Mouse (Mus musculus) embryo, embryonic 10.5 days (tissue): ENCODE measurements around the gene Mob3b.

Experiments
- DNase-seq: peaks from one replicate; pipeline ENCODE4 v3.0.0-alpha.2; 2015; ENCODE audit warnings: low spot score

Gene Mob3b

DNA sequence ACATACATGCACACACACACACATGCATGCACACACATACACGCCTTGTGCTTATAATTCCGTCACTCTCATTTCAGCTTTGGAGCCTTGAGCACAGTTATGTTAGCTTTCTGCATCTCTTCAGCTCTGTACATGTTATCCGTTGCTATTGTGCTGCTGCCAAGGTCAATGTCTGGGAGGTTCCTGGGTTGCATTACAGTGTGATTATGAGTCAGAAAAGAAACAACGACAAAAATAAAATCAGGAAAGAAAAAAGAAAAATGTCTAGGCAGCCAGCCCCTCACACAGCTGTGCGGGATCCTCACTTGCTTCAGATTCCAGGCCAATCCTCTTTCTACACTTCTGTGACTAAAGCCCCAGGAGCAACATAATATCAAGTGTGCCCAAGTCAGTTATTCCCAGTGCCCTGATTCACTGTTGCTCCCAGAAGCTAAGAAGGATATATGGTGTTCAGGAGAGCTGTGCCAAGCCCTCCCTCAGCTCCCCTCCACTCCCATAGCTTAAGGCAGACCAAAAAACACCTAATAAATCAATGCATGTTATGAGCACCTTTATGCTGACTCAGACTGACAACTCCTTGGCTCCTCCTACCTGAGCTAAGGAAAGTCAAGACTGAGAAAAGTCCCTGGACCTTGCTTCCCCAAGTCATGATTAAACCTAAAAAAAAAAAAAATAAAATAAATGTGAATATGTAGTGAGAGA lies 152.1 kb downstream of the Mob3b start:
- no peak for DNase-seq

DNA sequence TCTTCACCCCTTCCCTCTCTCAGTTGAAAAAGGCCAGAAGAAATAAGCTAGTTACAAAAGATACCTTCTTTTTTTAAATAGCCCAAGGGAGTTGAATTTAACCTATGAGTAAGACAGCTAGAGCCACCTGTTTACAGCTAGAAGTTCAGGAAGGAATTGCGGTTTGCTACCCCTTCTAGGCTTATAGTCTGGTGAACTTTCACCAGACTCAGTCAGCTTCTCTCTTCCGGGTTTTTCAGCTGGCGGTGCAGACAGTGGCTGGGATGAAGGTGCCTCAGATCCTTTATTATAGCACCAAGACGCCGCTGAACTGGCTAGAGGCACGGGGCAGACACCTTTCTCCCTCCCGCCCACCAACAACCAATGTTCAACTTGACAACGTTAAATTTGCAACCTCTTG lies 152.8 kb downstream of the Mob3b start:
- no peak for DNase-seq

- no peak for DNase-seq
Measured at GRCm38 (mm10) chr4:35003550-35004326, 153.5 kb downstream of the Mob3b start.

- DNase-seq = no peak
Measured at GRCm38 (mm10) chr4:34996616-34997015, 160.7 kb downstream of the Mob3b start.

GRCm38 (mm10) chr4:34993639-34993975 lies 163.7 kb downstream of the Mob3b start:
- DNase-seq = no peak

DNA sequence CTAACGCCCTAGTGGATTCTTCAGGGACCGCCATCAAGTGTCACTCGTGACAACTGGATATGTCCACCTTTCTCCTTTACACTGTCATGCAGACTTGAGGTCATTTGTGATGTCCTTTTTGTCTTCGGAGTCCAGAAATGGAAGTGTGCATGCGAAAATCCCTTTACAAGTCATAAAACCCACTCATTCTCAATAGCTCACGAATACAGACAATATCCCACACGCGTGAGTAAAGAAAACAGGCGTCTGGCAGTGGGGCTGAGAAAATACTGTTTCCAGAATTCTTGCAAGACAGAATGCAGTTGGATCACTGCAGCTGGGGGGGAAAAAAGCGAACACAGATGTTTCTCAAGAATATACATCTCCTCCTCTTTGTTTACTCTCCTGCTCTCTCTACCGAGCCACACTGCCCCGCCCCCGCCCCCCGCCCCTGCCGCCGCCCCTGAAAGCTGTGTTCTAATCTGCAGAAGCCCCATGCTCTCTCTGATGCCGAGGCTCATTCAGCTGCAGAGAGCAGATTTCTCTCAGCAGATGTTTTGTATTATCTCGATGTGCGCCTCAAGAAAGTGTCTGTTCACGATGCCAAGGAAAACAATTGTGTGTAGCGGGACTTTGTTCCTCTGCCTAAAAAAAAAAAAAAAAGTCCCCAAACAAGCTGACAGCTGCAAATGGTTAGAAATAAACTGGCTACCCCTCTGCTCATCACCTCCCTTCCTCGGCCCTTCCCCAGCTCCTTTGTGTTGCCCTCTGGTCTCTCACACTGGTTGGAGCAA lies 164.2 kb downstream of the Mob3b start:
- DNase-seq = peak; percentile 69

DNA sequence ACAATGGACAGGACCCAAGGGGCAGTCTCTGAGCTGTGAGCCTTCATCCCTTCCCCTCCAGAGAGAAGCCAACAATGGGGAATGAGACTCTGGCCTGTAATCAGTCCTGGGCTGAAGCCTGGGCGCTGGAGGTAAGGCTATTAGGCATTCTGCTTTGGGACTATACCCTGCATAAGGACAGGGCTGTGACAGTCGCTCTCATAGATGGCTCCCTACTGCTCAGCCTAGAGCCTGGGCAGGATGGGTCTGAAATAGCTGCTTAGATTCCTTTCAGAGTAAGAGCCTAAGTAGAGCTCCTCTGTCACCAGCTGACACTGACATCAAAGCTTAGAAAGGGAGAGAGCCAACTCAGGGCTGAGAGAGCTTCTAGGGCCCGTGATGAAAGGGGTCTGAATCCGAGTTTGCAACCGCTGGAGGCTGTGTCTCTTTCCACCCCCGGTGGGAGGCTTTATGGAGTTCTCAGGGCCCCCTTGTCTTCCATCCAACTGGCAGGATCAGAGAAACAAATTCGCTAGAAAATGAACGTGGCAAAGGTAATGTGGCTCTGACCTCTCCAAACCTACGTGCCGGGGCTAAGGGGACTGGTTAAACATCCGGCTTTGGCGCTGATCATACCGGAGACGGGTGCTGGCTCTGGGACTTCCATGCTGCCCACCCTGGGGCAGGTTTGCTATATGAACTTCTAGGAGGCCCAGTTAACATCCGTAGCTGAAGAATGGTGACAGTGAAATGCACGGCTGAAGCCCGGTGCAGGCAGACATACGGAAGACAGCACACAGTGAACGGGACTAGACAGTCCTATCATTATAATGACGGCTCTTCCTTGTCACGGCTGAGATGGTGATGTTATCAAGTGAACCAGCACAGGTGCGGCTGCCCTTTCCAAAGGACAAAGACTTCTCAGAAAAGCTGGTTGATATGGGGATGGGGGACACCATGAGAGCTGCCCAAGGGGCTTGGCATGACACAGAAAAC lies 165.1 kb downstream of the Mob3b start:
- DNase-seq = peak; percentile 32

DNA sequence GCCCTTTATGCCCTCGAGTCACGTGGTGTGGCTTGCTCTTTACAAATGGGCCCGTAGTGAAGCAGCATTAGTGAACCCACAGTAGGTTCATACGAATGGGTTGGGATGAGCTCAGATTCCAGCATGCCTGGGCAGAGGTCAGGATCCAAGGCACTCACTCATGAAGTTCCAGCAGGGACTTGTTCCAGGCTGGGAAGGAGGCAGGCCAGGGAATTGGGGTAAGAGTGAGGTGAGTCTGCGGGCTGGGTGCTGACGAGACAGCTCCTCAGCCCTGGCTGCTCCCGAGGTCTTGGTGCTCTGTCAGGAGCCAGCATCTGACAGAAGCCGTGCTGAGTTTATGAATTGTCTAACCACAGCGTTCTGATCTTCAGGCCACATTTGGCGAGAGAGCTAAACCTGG lies 166.2 kb downstream of the Mob3b start:
- no peak for DNase-seq

DNA sequence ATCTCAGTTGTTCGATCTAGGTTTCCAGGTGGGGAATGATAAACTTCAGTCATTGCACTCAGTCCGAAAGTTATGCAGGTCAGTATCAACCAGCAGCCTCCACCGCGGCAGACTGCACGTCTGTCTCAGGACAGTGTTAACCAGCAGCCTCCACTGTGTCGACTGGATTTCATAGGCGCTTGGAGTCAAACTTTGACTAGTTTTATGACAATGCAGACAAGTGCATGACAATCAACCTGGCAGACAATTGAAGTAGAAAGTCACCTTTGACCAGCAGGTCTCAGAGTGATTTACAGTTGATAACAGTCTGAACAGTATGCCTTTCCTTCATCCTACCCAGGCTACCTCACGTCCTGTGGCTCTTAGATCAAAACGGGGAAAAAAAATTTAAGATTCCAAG lies 166.6 kb downstream of the Mob3b start:
- DNase-seq = no peak

DNA sequence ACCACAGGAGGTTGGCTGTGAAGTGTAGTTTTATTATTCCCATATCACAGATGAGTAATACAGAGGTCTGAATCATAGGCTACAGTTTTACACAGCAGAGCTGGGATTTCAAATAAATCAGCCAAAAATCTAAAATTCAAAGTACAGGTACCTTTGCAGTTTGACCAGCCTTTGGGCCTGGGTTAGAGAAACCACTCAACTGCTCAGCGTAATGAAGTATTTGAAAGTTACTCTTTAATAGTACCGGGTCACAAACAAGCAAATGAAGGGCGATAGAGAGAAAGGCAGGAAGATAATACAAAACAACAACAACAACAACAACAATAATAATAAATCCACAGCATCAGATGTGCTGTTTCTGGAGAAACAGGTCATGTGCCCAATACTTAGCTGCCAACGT lies 169.7 kb downstream of the Mob3b start:
- DNase-seq = no peak

- DNase-seq = no peak
Measured at GRCm38 (mm10) chr4:34987109-34987508, 170.2 kb downstream of the Mob3b start.

- no peak for DNase-seq
Measured at GRCm38 (mm10) chr4:34986647-34987046, 170.6 kb downstream of the Mob3b start.

GRCm38 (mm10) chr4:34984377-34984776 lies 172.9 kb downstream of the Mob3b start:
- DNase-seq = no peak

DNA sequence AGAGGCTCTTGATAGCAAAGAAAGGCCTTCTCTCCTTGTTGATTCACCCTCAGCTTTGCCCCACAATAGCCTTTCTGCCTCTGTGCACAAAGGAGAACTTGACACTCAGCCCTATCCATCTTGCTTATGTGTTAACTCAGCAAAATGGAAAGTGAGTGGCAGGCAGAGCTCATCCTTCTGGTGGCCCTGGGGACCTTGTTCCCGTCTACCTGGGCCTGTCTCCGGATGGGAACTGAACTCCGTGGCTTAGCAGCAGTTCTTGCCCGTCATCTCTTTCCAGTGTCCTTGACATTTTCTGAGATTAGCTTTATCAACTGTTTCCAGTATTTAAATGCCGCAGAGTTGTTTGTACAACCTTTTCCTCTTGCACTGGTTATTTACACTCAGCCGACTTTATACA lies 173.8 kb downstream of the Mob3b start:
- no peak for DNase-seq

DNA sequence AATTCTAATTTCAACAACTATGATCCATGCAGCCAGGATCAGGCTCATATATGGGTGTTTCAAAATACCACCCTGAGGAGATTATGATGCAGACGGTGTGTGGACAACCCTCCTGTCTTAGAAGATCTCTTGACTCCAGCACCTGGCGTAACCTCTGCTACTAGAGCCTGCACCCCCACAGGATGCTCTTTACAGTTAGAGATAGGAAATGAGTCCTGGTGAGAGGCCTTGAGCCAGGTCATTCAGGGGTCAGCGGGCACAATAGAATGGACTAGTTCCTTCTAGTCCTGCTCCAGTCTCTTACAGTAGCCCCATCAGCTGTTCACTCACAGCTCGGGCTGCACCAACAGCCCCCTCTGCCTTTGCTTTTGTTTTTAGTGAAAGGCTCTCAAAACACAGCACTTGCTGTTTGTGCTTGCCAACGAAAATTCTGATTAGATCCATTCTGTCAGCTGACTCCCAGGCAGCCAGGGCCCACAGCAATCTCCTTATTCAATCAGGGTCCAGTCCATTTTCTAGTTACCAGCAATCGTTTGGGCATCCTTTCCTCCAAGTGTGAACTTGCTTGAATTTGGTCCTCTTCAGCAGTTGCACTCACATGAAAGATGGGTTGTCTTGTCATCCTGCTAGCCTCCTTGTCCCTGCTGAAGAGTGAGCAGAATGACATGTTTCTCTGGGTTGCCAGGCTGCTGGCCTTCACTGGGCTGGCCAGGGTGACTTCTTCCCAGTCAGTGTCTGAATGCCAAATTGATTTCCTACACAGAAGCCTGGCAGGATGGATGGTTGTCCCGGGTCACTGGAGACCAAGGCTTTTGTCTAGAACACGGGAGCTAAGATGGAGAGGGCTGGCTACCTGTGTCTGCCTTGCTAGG lies 175.7 kb downstream of the Mob3b start:
- no peak for DNase-seq

DNA sequence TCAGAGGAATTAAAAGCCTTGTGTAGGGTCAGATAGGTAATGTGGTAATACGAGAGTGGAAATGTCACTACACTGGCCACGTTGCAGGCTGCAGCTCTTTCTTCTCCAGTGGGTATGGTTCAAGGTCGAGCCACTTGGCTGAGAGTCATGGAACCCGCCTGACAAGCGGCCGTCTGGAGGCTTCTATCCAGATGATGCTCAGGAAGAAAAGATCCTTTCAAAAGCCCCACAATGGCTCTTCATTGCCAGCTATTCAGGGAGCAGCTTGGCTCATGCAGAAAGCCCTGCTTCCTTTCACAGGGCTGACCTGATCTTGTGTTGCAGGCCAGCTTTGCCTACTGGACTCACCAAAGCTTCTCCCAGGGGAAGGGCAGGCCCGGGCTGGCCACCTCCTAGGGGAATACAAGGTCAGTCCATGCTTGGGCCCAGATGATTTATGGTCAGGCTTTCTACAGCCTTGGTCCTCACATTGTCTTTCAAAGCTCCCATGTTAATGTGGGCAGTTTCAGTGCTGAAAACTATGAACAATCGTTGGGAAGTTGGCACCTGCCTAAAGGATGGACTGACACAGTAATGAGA lies 176.7 kb downstream of the Mob3b start:
- DNase-seq = no peak

DNA sequence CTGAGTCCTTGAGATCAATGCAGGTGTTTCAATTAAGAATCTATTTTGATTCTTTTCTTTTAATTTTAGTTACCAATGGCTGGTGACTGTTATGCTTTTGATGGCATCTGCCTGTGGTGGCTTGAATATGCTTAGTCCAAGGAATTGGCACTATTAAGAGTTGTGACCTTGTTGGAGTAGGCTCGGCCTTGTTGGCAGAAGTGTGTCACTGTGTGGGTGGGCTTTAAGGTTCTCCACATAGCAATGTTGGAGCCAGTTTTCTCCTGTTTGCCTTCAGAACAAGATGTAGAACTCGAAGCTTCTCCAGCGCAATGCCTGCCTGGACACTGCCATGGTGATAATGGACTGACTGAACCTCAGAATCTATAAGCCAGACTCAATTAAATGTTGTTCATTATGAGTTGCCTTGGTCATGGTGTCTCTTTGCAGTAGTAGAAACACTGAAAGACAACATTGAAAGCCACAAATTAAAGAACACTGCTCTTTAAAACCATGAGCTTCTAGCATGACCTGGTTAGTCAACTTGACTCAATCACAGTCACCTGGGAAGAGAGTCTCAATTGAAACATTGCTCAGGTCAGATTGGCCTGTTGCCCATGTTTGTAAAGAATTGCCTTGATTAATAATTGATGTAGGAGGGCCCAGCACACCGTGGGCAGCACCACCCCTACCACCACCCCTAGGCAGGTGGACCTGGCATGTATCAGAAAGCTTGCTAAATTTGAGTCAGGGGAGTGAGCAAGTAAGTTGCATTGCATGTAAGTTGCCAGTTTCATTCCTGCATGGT lies 180.2 kb downstream of the Mob3b start:
- no peak for DNase-seq

GRCm38 (mm10) chr4:34976331-34976778 lies 180.9 kb downstream of the Mob3b start:
- DNase-seq = no peak

- DNase-seq = no peak
Measured at GRCm38 (mm10) chr4:34974795-34975194, 182.5 kb downstream of the Mob3b start.

DNA sequence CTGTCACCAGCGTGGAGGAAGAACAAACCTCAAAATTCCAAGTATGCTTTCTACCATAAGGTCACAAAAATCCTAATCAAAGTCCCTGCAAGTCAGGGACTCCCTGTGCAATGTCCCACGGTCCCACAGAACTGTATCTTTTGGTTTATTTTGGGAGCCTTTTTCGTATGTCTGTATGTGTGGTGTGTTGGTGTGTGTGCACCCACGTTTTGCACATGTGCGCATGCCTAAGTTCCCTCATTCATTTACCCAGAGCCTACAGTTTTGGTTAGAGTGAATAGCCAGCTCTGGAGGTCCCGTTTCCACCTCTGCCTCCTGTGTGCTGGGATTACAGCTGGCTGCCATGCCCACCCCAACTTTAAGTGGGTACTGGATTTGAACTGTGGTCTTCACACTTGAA lies 189.7 kb downstream of the Mob3b start:
- no peak for DNase-seq
